Mouse (Mus musculus): Measurements from ENCODE around the gene Gm42674.

The Gm42674 gene

GRCm38 (mm10) chr3:90601486-90602110, at the start of gene Gm42674:
Gm42674 (plus strand) TSS chr3:90601904.
- DNase-seq (ENCODE audit: low spot score), result no peak

GRCm38 (mm10) chr3:90552231-90552630, 49.5 kb upstream of the Gm42674 start:
- DNase-seq (ENCODE audit: low spot score), result no peak

DNA sequence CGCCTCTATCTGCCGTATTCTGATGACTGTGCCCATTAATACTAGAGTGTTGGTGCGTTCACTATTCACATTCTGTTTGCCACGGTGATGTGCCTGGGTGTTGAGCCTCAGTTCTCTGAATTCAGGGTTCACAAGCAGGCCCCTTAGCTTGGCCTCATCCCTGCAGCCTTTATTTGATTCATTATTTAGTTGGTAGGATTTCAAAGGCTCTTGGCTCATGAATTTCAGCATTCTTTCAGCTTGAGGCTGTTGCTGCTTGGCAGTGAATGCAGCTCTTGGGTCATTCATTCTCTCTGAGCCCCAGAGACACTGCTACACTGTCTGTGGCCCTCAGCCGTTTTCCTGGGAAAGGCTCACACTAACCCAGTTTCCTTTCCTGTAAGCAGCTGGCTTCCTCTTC, 45.8 kb upstream of the Gm42674 start:
- peak; percentile 20 for DNase-seq (ENCODE audit: low spot score)

DNA sequence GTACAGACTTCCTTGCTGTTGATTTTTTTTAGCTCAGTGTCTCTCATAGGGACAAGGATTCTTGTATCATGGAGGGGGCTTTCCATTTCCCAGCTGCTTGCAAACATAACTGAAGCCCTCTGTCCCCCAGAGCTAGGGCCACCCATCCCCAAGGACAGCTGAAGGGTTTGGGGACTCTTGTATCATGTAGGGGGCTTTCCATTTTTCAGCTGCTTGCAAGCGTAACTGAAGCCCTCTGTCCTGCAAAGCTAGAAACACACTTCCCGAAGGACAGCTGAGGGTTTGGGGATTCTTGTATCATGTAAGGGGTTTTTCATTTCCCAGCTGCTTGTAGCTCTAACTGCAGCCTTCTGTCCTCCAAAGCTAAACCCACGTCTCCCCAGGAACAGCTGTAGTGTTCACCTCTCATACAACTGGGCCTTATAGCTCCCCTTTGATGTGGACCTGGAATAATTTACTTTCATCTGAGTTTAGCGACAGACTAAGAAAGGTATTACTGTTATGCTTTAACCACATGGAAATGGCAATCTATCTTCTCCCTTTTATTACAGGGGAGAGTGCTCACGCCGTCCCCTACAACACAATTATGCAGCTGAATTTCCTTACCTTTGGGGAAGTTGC, 41.6 kb upstream of the Gm42674 start, which contains the start of gene S100a3:
S100a3 (plus strand) TSS at position 571 of the 621 bp plus-strand sequence.
- no peak for DNase-seq (ENCODE audit: low spot score)

DNA sequence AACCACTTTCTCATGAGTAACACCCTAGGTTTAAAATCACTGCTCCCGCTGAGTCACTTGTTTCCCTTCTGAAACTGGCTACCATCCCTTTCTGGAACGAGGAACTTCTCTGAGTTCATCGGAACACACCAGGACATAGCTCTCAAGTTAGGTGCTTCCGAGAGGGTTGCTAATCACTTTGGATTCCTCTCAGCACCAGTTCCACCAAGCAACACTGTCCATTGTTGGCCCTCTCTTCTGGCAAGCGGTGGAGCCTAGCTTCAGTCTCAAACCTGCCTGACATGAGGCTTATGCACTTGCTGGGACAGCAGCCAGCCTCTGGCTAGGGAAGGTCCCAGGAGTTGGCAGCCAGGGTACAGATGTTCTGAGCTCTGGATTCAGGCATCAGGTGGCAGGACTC, 27.0 kb upstream of the Gm42674 start:
- no peak for DNase-seq (ENCODE audit: low spot score)

- DNase-seq (ENCODE audit: low spot score), result no peak
These were observed 26.4 kb upstream of the Gm42674 start for GRCm38 (mm10) chr3:90575320-90575719.

DNA sequence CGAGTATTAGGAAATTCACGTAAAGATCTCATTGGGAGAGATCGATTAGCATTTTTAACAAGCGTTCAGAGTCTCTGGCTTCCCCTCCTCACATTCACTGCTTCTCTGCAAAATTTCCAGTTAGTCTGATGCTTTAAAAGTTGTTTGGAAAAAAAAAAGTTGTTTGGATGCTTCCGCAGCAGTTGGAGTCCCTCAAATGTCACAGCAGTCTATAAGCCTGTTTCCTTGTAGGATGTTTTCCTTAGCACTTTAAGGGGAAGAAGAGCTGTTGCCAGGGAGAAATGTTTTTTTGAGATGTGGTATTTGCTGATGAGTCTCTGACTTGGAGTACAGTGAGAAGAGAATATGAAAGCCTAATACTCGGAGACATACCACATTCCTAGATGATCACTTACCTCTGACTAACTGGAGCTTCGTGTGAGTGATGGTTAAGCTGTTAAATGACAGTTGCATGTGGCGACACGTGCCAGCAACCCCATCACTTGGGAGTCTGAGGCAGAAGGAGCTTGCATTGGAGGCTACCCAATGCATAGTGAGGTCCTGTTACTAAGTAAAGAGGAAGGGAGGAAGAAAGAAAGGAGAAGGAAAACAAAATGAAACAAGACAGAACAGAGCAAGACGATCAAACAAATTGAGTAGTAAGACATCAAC, 25.2 kb upstream of the Gm42674 start:
- no peak for DNase-seq (ENCODE audit: low spot score)

- DNase-seq (ENCODE audit: low spot score), result no peak
These were observed 22.3 kb upstream of the Gm42674 start for GRCm38 (mm10) chr3:90579433-90579832.

DNA sequence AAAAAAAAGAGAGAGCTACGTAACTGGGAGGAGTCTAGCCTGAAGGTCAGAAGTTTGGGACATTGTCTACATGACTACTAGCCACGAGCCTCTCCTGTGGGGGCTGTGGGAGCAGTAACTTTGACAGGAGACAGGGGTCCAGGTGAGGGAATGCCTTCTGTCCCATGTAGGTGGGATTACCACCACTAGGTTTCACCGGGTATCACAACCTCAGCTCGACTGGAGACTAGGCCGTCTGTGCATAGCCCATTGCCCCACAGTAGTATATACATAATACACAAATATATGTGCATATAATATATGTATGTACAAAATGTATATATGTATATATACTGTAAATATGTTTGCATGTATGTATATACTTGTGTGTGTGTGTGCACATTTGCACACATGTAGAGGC, 20.6 kb upstream of the Gm42674 start:
- DNase-seq (ENCODE audit: low spot score), result no peak

DNA sequence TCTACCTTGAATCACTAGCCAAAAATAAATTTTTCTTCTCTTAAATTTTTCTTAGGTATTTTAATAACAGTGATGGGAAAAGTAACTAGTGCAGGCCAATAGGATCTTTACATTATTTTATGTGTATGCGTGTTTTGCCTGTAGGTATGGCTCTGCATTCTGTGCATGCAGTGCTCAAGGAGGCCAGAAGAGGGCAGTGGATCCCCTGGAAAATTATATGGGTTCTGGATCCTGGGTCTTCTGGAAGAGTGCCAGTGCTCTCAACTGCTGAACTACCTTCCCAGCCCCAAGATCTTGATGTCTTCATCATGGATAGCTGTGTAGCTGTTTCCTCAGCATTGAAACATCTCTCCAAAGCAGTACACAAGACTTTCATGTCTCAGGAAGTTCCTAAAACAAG, 19.5 kb upstream of the Gm42674 start:
- no peak for DNase-seq (ENCODE audit: low spot score)

DNA sequence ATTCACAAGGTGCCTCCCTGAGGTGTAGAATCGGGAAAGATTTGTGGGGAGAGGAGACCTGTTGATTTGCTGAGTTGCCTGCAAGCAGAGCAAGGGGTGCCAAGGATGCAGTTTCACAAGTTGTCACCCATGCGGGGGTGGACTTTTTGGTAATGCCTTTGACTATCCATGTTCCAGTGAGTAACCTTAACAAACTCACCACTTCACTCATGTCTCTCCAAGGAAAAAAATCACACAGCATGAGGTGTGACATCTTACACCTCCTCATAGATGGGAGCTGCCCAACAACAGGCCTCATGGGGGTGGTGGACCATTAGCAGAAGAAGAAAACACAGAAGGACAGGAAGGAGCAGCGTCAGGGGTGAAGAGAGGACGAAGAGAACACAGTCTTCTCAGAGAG, 19.1 kb upstream of the Gm42674 start:
- DNase-seq (ENCODE audit: low spot score), result no peak

DNA sequence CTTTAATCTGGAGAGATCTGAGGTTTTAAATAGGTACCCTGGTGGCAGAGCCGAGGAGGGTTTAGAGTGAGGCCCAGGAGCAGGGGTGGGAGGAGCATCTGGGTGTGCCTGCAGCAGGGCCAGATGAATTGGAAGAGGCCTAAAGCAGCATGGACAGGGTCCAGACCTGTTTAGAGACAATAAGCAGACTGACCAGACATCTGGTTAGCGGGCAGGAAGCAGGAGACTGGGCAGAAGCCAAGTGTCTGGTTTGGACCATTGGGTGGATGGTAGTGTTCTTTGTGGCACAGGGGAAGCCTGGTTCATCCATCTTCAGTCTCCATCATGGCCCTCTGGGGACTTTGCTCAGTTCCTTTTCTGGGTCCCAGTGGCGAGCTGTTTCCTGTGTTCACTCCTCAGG, 17.8 kb upstream of the Gm42674 start:
- DNase-seq (ENCODE audit: low spot score), result no peak

- peak; percentile 46 for DNase-seq (ENCODE audit: low spot score)
These were observed 16.1 kb upstream of the Gm42674 start for GRCm38 (mm10) chr3:90585595-90585994.

DNA sequence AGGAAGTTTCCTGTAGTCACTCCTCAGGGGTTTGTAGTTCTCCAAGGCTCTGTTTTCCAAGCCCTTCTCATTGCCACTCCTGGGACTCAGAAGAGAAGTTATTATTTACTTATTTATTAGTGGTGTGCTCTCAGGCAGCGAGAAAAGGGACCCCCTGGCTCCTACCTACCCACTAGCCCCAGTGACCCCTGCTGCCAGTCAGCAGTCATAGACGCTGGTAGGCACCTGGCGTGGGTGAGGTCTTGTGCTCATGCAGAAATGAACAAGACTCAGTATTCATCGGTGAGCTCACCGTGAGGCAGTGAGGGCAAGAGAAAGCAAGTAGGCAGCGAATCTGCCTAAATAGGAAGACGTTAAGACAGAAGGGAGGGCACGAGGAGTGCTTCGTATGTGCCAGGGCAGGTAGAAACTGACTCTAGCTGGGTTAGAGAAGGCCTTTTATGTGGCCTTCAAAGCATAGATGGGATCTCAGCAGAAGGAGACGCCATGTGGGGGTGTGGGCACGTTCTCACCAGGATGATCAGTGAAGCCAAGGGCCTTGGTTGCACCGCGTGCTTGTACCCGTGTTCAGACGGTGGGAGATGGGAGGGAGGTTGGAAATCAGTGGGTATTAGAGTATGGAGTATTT, 15.6 kb upstream of the Gm42674 start:
- no peak for DNase-seq (ENCODE audit: low spot score)

DNA sequence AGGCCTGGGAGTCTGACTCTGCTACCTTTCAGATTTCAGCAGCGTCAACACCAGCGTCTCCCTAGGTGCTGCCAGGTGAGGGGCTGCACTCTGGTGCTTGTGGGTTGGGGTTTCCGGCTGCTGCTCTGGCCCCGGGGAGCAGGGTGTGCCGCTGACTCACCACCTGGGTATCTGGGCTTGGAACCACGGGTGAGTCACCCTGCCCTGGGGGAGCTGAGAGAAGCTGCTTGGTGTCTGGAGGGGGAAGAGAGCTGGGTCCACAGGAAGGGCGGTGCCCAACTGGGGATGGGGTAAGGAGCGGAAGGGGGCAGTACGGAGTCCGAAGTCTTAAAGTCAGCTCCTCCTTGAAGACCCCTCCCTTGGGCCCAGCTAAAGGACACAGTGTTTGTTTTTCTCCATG, 14.8 kb upstream of the Gm42674 start:
- DNase-seq (ENCODE audit: low spot score), result no peak

- no peak for DNase-seq (ENCODE audit: low spot score)
These were observed 14.2 kb upstream of the Gm42674 start for GRCm38 (mm10) chr3:90587361-90588101.

GRCm38 (mm10) chr3:90589390-90589789, 12.3 kb upstream of the Gm42674 start:
- no peak for DNase-seq (ENCODE audit: low spot score)

DNA sequence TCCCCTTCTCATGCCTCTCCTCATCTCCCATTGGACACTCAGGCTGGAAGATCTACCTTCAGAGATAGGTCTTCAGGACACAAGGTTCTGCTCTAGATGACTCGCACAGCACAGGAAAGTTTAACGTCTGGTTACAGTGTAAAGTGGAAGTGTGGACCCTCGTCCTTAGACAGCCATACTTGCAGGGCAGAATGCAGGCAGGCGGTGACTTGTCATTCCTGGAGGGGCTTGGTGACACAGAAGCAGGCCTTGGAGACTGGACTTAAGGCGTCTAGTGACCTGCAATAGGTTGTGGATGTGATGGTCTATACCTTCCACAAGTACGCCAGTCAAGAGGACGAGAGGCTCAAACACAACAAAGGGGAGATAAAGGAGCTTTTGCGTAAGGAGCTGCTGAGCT, 11.8 kb upstream of the Gm42674 start, which contains the start of gene S100a2:
S100a2 (plus strand) TSS at position 301 of the 400 bp plus-strand sequence.
- DNase-seq (ENCODE audit: low spot score), result no peak

DNA sequence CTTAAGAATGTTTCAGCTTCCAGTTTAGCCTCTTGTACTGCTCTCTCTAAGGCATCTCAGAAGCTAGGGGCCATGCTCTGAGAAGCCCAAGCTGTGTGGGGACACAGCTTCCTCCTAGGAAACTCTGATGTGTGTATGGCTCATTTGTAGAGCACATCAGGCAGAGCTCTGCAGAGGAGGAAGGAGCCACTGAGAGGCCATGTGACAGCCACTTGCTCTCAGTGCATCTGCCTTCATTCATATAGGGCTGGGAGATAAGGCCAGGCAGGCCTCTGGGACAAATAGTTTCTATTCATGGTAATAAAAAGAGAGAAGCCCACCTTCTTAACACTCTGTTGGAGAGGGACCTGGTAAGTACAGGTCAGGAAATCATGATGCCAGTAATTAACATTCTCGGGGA, 7.2 kb upstream of the Gm42674 start:
- DNase-seq (ENCODE audit: low spot score), result no peak

DNA sequence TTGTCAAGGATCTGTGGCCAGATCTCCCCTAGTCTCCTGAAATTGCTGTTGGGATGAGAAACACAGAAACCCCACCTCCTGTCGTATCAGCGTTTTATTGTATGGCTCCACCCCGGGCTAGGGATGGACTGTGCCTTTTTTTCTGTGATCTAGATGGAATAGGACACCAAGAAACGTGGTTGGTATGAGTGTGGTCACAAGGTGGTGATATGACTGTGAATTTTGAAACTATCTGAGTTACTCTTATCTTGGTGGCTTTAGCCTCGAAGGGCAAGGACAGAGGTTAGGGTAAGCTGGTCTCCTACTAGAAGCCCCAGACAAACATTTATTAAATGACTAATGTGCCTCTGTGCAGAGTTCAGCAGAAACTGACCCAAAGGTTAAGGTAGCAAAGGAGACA, 6.1 kb upstream of the Gm42674 start:
- DNase-seq (ENCODE audit: low spot score), result no peak

DNA sequence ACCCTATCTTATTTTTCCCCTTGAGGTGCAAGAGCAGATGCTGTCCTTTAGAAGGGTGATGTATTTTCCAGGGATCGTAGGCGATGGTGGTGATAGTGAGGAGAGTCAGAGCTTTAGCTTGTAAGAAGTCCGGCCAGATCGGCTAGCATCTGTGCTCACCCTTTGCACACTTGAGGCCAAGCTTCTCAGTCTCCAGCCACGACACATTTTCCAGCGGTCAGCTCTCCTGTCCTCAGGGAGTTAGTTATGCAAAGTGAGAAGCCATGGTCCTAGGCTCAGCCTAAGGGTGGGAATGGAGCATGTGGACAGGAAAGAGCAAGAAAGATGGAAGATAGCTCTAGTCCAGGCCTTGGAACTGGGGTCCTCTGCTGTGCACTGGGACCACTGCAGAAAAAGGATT, 4.9 kb upstream of the Gm42674 start:
- DNase-seq (ENCODE audit: low spot score), result no peak

DNA sequence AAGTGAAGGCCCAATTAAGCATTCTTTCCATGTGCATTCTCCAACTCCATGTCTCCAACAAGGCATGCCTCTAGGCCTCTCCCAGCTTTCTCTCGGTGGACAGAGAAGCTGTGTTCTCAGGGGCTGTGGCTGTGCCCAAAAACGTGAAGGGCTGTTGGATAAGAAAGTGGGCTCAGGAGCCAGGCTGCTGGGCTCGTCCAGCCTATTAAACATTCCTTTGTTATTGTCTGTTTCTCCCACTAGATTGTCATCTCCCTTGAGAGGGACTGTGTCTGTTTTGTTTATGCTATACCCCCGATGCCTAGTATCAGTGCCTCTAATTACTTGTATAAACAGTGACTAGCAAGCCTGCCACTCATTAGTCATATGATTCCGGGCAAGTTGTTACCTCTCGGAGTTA, 4.0 kb upstream of the Gm42674 start:
- DNase-seq (ENCODE audit: low spot score), result no peak
